Mouse (Mus musculus): ENCODE results near the gene Mcee.

DNA sequence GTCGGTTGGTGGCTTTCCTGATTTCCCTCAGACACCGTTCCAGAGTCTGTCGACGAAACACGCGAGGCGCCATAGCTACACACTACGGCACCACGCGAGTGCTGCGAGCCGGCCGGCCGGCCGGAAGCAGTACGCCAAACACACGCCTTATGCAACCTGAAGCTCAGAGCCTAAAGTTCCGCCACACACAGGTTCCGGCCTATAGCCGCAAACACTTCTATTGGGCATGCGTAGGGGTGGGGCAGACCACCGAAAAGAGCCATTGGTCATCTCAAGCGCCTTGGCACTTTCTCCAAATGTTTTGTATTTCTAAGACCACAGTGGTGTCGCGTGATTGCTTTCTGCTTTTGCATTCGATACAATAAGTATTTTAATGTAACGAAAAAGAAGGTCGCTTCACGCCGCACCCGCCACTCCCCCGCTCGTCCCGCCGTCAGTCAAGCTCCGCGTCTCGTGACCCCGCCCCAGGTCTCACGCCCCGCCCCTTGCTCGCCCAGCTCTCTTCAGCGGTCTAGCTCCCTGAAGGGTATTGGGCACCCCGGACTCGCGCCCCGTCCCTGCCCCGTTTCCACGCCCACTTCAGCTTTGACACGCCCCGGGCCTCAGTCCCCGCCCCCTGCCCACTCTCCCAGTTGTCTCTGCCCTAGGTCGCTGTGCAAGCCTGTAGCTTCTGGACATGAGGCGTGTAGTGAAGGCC, at the start of gene Mcee, which contains the start of gene Mphosph10:
- TF ChIP-seq POLR2A (IDR thresholded peaks at IDR 0.05; ENCODE audit: insufficient read length, low read depth) (peak; percentile 91), E2F4 (IDR thresholded peaks at IDR 0.05; ENCODE audit: insufficient read depth) (no peak), TCF12 (IDR thresholded peaks at IDR 0.05; ENCODE audit: insufficient read depth, poor library complexity, severe bottlenecking) (no peak), POLR2AphosphoS2 (IDR thresholded peaks at IDR 0.05; ENCODE audit: insufficient read length, low read depth) (peak; percentile 96), MYOD1 (IDR thresholded peaks at IDR 0.05; ENCODE audit: control insufficient read depth in 1 of 3, insufficient read length in 2 of 3, low read depth in 2 of 3) (peak in 1 of 3 experiments; percentile 39), USF1 (IDR thresholded peaks at IDR 0.05; ENCODE audit: low read depth) (no peak)
